Mouse (Mus musculus) neural tube, embryonic 12.5 days (tissue): ENCODE data around the gene Baiap2. TPM values are rescaled to one million over a fixed set of nuclear protein-coding genes. Genes with fewer than 3 reads are reported as not detected.

Source experiments
- ATAC-seq: fragments of 200-750 bp; cut with Nextera tagmentation; 2 replicates; pipeline ENCODE4 v1.8.0; 2017; ENCODE audit warnings: low read depth, mild to moderate bottlenecking, moderate TSS enrichment, moderate library complexity; ENCODE audit not compliant: low FRiP score
- H3K27ac ChIP-seq: fragments of 300-500 bp; sonication (generic); 2 replicates; pipeline ENCODE4 v1.5.1; 2016
- H3K27me3 ChIP-seq: fragments of 300-500 bp; sonication (generic); replicated peaks from 2 replicates; pipeline ENCODE4 v1.6.1; 2016; ENCODE audit warnings: mild to moderate bottlenecking
- H3K36me3 ChIP-seq: fragments of 300-500 bp; sonication (generic); 2 replicates; pipeline ENCODE4 v1.6.1; 2016; ENCODE audit warnings: mild to moderate bottlenecking
- H3K4me1 ChIP-seq: fragments of 300-500 bp; sonication (generic); 2 replicates; pipeline ENCODE4 v1.6.1; 2016
- H3K4me2 ChIP-seq: fragments of 300-500 bp; sonication (generic); replicated peaks from 2 replicates; pipeline ENCODE4 v1.6.1; 2016; ENCODE audit warnings: mild to moderate bottlenecking
- H3K4me3 ChIP-seq: fragments of 300-500 bp; sonication (generic); 2 replicates; pipeline ENCODE4 v1.5.1; 2016
- H3K9ac ChIP-seq: fragments of 300-500 bp; sonication (generic); 2 replicates; pipeline ENCODE4 v1.6.1; 2016; ENCODE audit warnings: mild to moderate bottlenecking
- H3K9me3 ChIP-seq: fragments of 300-500 bp; sonication (generic); 2 replicates; pipeline ENCODE4 v1.6.1; 2016; ENCODE audit warnings: mild to moderate bottlenecking
- WGBS: fragments of 180-500 bp; shearing (Covaris S2); methylation state at CpG from one replicate; pipeline ENCODE4 v1.1.7; 2016; 5-methylcytosine and 5-hydroxymethylcytosine counted together
- polyA plus RNA-seq: library from polyadenylated mRNA; unstranded; fragments of >200 nt; fragmentation: Nextera tagmentation; extraction: Ambion mirVana; gene quantifications from 2 replicates; pipeline ENCODE4 v1.2.1, GENCODE M21; 2016

Gene Baiap2
- polyA plus RNA-seq, 1 experiment from 2014 or later: 11.8 TPM

DNA sequence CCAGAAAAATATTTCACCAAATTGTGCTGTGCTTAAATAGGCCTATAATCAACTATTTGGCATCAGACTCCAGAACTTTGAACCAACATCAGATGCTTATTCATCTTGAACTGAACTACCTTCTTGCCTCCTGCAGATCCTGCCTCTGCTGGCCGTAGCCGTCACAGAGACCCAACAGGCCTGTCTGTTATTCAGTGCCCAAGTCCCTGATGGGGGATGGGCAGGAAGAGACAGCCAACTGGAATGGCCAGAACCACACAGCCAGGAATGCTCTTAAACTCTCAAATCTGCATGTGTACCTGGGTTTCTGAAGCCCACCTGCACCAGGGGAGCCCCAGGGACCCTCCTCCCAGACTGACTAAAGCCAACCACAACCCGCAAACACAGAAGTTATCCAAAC is 84.4 kb downstream of the Baiap2 start:
- no peak overlapping the region for H3K27ac ChIP-seq
- 88% methylated on average over 3 of the region's 3 CpGs for WGBS
- no peak overlapping the region for H3K4me3 ChIP-seq
- H3K36me3 ChIP-seq: no peaks in the 10 kb centered on the region
- H3K4me1 ChIP-seq: peaks cover 20% of the 10 kb centered on the region
- ATAC-seq: no peak
- no peak overlapping the region for H3K4me2 ChIP-seq
- H3K9me3 ChIP-seq: no peaks in the 10 kb centered on the region
- H3K27me3 ChIP-seq: no peaks in the 10 kb centered on the region
- H3K9ac ChIP-seq: no peak overlapping the region

GRCm38 (mm10) chr11:120028319-120029092 is 85.9 kb downstream of the Baiap2 start:
- 53% methylated on average over 18 of the region's 18 CpGs for WGBS
- Histone ChIP-seq H3K36me3 (no peaks in the 10 kb centered on the region), H3K9me3 (no peaks in the 10 kb centered on the region), H3K4me2 (no peak overlapping the region), H3K9ac (no peak overlapping the region), H3K4me3 (no peak overlapping the region), H3K4me1 (peaks cover 6% of the 10 kb centered on the region; the same call in 1 of the 2 replicates), H3K27me3 (no peaks in the 10 kb centered on the region), H3K27ac (no peak overlapping the region)
- no peak for ATAC-seq

GRCm38 (mm10) chr11:120029431-120030144 is 87.0 kb downstream of the Baiap2 start:
- no peak for ATAC-seq
- Histone ChIP-seq H3K9me3 (no peaks in the 10 kb centered on the region), H3K9ac (no peak overlapping the region)

GRCm38 (mm10) chr11:120030145-120030901 is 87.8 kb downstream of the Baiap2 start:
- 38% methylated on average over 10 of the region's 10 CpGs for WGBS
- Histone ChIP-seq H3K9ac (no peak overlapping the region), H3K9me3 (no peaks in the 10 kb centered on the region), H3K4me3 (no peak overlapping the region), H3K27ac (no peak overlapping the region), H3K4me2 (no peak overlapping the region), H3K27me3 (no peaks in the 10 kb centered on the region), H3K36me3 (no peaks in the 10 kb centered on the region), H3K4me1 (peaks cover 6% of the 10 kb centered on the region; the same call in 1 of the 2 replicates)
- ATAC-seq: no peak

More at GRCm38 (mm10) chr11:120029431-120030144, 87.0 kb downstream of the Baiap2 start:
- WGBS: 54% methylated on average over 9 of the region's 9 CpGs
- Histone ChIP-seq H3K27me3 (no peaks in the 10 kb centered on the region), H3K4me3 (no peak overlapping the region), H3K27ac (no peak overlapping the region), H3K4me2 (no peak overlapping the region), H3K36me3 (no peaks in the 10 kb centered on the region), H3K4me1 (peaks cover 6% of the 10 kb centered on the region; the same call in 1 of the 2 replicates)

- Histone ChIP-seq H3K4me1 (peaks cover 6% of the 10 kb centered on the region; the same call in 1 of the 2 replicates), H3K9ac (no peak overlapping the region), H3K27me3 (no peaks in the 10 kb centered on the region), H3K4me3 (no peak overlapping the region), H3K9me3 (no peaks in the 10 kb centered on the region), H3K4me2 (no peak overlapping the region), H3K36me3 (no peaks in the 10 kb centered on the region), H3K27ac (no peak overlapping the region)
- no peak for ATAC-seq
- WGBS: 74% methylated on average over 8 of the region's 8 CpGs
These were observed 89.5 kb downstream of the Baiap2 start for GRCm38 (mm10) chr11:120032052-120032451.

- Histone ChIP-seq H3K4me1 (peaks cover 5% of the 10 kb centered on the region; the same call in 1 of the 2 replicates), H3K36me3 (no peaks in the 10 kb centered on the region), H3K9ac (no peak overlapping the region), H3K9me3 (no peaks in the 10 kb centered on the region), H3K4me2 (no peak overlapping the region), H3K27me3 (no peaks in the 10 kb centered on the region), H3K4me3 (no peak overlapping the region), H3K27ac (no peak overlapping the region)
- no peak for ATAC-seq
- 72% methylated on average over 3 of the region's 3 CpGs for WGBS
These were observed 90.9 kb downstream of the Baiap2 start for GRCm38 (mm10) chr11:120033473-120033872.

GRCm38 (mm10) chr11:120034306-120034705 is 91.7 kb downstream of the Baiap2 start:
- H3K9me3 ChIP-seq: no peaks in the 10 kb centered on the region
- H3K4me3 ChIP-seq: no peak overlapping the region
- no peak for ATAC-seq
- H3K4me1 ChIP-seq: peaks cover 3% of the 10 kb centered on the region; the same call in 1 of the 2 replicates
- H3K4me2 ChIP-seq: no peak overlapping the region
- H3K27ac ChIP-seq: no peak overlapping the region
- no peaks in the 10 kb centered on the region for H3K27me3 ChIP-seq
- H3K36me3 ChIP-seq: no peaks in the 10 kb centered on the region
- whole genome bisulfite sequencing: 46% methylated on average over 3 of the region's 3 CpGs
- no peak overlapping the region for H3K9ac ChIP-seq

- no peak overlapping the region for H3K9ac ChIP-seq
- peaks cover 5% of the 10 kb centered on the region; the same call in 1 of the 2 replicates for H3K4me1 ChIP-seq
- H3K27ac ChIP-seq: no peak overlapping the region
- H3K4me3 ChIP-seq: no peak overlapping the region
- WGBS: 77% methylated on average over 5 of the region's 5 CpGs
- no peaks in the 10 kb centered on the region for H3K36me3 ChIP-seq
- no peak overlapping the region for H3K4me2 ChIP-seq
- ATAC-seq: no peak
- H3K27me3 ChIP-seq: no peaks in the 10 kb centered on the region
- H3K9me3 ChIP-seq: no peaks in the 10 kb centered on the region
These were observed 92.2 kb downstream of the Baiap2 start for GRCm38 (mm10) chr11:120034762-120035161.

DNA sequence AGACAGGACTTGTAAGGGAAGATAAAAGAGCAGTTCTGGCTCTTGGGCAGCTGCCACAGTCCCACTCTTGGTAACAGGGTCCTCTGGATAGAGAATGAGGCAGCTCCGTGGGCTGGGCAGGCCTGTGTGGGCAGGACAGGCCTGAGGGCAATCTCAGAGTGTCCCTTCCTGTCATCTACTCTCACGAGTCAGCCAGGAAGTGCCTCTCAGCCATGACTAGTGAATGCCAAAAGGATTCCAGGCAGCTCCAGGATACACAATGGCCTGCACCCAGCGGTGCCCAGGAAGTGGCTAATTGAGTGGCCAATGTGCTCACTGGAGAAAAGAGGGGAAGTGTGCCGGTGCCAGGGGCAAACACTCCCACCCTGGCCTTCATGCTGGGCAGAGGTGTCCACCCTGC is 97.0 kb downstream of the Baiap2 start:
- no peaks in the 10 kb centered on the region for H3K9me3 ChIP-seq
- H3K9ac ChIP-seq: no peak overlapping the region
- no peaks in the 10 kb centered on the region for H3K27me3 ChIP-seq
- H3K4me2 ChIP-seq: no peak overlapping the region
- 41% methylated on average over 4 of the region's 4 CpGs for WGBS
- H3K36me3 ChIP-seq: no peaks in the 10 kb centered on the region
- H3K27ac ChIP-seq: no peak overlapping the region
- no peak for ATAC-seq
- H3K4me3 ChIP-seq: no peak overlapping the region
- peaks cover 12% of the 10 kb centered on the region; the same call in 1 of the 2 replicates for H3K4me1 ChIP-seq

GRCm38 (mm10) chr11:120040440-120040839 is 97.9 kb downstream of the Baiap2 start:
- no peak overlapping the region for H3K4me3 ChIP-seq
- no peak overlapping the region for H3K4me2 ChIP-seq
- WGBS: 78% methylated on average over 8 of the region's 8 CpGs
- no peak overlapping the region for H3K27ac ChIP-seq
- no peak overlapping the region for H3K9ac ChIP-seq
- peaks cover 12% of the 10 kb centered on the region; the same call in 1 of the 2 replicates for H3K4me1 ChIP-seq
- H3K27me3 ChIP-seq: peaks cover 1% of the 10 kb centered on the region; the same call in 1 of the 2 replicates
- no peak for ATAC-seq
- H3K36me3 ChIP-seq: no peaks in the 10 kb centered on the region
- no peaks in the 10 kb centered on the region for H3K9me3 ChIP-seq

- Histone ChIP-seq H3K27me3 (peaks cover 11% of the 10 kb centered on the region), H3K36me3 (no peaks in the 10 kb centered on the region), H3K4me3 (no peak overlapping the region), H3K27ac (no peak overlapping the region), H3K9ac (no peak overlapping the region), H3K9me3 (no peaks in the 10 kb centered on the region), H3K4me2 (no peak overlapping the region), H3K4me1 (peaks cover 20% of the 10 kb centered on the region; the same call in 1 of the 2 replicates)
- 69% methylated on average over 13 of the region's 13 CpGs for WGBS
- no peak for ATAC-seq
These were observed 98.9 kb downstream of the Baiap2 start for GRCm38 (mm10) chr11:120041191-120042123.
